Mouse (Mus musculus) adrenal gland (tissue): ENCODE data around the gene F2rl3.

Source experiments
- intact Hi-C: fragments of 180-260 bp; cut with DNase I; formaldehyde crosslinking; loops from one replicate; pipeline ENCODE4 v1.15.1; 2025
- long read RNA-seq, 2 experiments: library from polyadenylated mRNA; unstranded; transcript quantifications; one replicate each; pipeline ENCODE4 v2.0.0; 2020; ENCODE audit warnings: borderline replicate concordance in 1 of 2; ENCODE audit not compliant: insufficient replicate concordance in 1 of 2

The F2rl3 gene
- long read RNA-seq, experiment 1, partial matches to known transcripts = 0 of 1 reads
- long read RNA-seq, experiment 1, other reads (novel, unspliced or antisense) = 0 of 1 reads
- long read RNA-seq, experiment 2, partial matches to known transcripts = 0 of 1 reads
- long read RNA-seq, experiment 2, other reads (novel, unspliced or antisense) = 0 of 1 reads

- intact Hi-C loops = no loop called here
These were observed at the start of gene F2rl3 for GRCm38 (mm10) chr8:72761322-72762051. Gene F2rl3 (plus strand): TSS chr8:72761880.

- intact Hi-C loops = no loop called here
These were observed 49.1 kb upstream of the F2rl3 start for GRCm38 (mm10) chr8:72712569-72712968.

GRCm38 (mm10) chr8:72716594-72716993 is 45.1 kb upstream of the F2rl3 start:
- intact Hi-C loops = no loop called here

- intact Hi-C loops = no loop called here
These were observed 41.1 kb upstream of the F2rl3 start for GRCm38 (mm10) chr8:72720541-72720940.

- intact Hi-C loops = no loop called here
These were observed 38.7 kb upstream of the F2rl3 start, which contains the start of gene Sin3b for GRCm38 (mm10) chr8:72722769-72723650. Gene Sin3b (plus strand): TSS chr8:72723285.

GRCm38 (mm10) chr8:72723651-72724001 is 38.1 kb upstream of the F2rl3 start:
- intact Hi-C loops = no loop called here

- intact Hi-C loops = no loop called here
These were observed 33.0 kb upstream of the F2rl3 start for GRCm38 (mm10) chr8:72728636-72729035.

- intact Hi-C loops = no loop called here
These were observed 26.7 kb upstream of the F2rl3 start for GRCm38 (mm10) chr8:72735001-72735400.

- intact Hi-C loops = no loop called here
These were observed 24.8 kb upstream of the F2rl3 start for GRCm38 (mm10) chr8:72736868-72737267.

GRCm38 (mm10) chr8:72746061-72746460 is 15.6 kb upstream of the F2rl3 start:
- intact Hi-C loops = loop anchor here (1.0 kb wide), 1 partner anchor 66 kb away; no protein-coding TSS in a partner anchor

GRCm38 (mm10) chr8:72749846-72750245 is 11.8 kb upstream of the F2rl3 start:
- intact Hi-C loops = no loop called here

- intact Hi-C loops = no loop called here
These were observed 11.4 kb upstream of the F2rl3 start for GRCm38 (mm10) chr8:72750266-72750665.

- intact Hi-C loops = no loop called here
These were observed 10.6 kb upstream of the F2rl3 start for GRCm38 (mm10) chr8:72751126-72751525.

GRCm38 (mm10) chr8:72752289-72752688 is 9.4 kb upstream of the F2rl3 start:
- intact Hi-C loops = no loop called here

GRCm38 (mm10) chr8:72753165-72753564 is 8.5 kb upstream of the F2rl3 start:
- intact Hi-C loops = no loop called here

- intact Hi-C loops = no loop called here
These were observed 7.9 kb upstream of the F2rl3 start for GRCm38 (mm10) chr8:72753781-72754180.

GRCm38 (mm10) chr8:72756031-72756430 is 5.6 kb upstream of the F2rl3 start:
- intact Hi-C loops = no loop called here

GRCm38 (mm10) chr8:72756771-72757390 is 4.8 kb upstream of the F2rl3 start:
- intact Hi-C loops = no loop called here

GRCm38 (mm10) chr8:72757426-72758195 is 4.1 kb upstream of the F2rl3 start:
- intact Hi-C loops = no loop called here

- intact Hi-C loops = no loop called here
These were observed 3.4 kb upstream of the F2rl3 start for GRCm38 (mm10) chr8:72758310-72758709.

GRCm38 (mm10) chr8:72760216-72760615 is 1.5 kb upstream of the F2rl3 start:
- intact Hi-C loops = no loop called here
